Mouse (Mus musculus) kidney, postnatal 25 days (tissue): Measurements from ENCODE around the gene Hjurp.

ENCODE experiments used
- DNase-seq, 2 experiments: peaks; one replicate each; pipeline ENCODE4 v3.0.0; 2021; ENCODE audit warnings: mixed read lengths in 2 of 2

Hjurp gene

DNA sequence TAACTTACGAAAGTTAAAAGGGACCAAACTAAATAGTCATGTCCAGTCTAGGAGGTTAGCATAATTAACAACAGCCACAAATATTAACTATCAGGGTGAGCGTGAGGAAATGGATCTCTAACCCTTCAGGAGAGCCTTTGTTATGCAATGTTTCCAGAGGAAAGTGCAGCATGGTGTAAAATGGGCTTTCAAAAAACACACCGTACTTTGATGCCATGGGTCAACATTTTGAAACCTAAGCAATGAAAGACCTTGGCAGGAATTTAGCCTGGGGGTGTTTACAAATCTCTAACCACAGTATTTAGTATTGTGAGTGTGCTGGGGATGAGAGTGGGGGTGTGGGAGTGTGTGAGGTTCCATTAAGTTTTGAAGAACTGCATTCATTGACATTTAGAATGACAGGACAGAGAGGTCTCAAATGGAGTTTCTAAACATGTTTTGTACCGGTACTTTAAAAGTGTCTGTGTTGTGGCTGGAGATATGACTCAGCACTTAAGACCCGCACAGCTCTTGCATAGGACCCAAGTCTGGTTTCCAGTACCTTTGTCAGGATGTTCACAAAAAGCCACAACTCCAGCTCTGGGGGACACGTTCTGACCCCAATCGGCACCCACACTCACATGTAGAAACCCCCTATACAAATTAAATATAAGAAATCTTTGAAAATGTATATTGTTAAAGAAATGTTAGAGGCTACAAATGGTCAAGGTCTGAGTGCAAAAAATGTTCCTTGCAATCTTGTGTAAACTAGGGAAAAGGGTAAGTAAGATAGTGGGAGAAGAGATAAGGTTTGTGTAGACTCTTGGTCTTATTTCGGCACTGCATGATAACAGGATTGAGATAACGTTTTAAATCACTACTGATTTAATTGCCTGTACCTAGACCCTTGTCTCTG is 1.9 kb upstream of the Hjurp start:
- peak in 1 of 2 experiments; percentile 42 for DNase-seq

DNA sequence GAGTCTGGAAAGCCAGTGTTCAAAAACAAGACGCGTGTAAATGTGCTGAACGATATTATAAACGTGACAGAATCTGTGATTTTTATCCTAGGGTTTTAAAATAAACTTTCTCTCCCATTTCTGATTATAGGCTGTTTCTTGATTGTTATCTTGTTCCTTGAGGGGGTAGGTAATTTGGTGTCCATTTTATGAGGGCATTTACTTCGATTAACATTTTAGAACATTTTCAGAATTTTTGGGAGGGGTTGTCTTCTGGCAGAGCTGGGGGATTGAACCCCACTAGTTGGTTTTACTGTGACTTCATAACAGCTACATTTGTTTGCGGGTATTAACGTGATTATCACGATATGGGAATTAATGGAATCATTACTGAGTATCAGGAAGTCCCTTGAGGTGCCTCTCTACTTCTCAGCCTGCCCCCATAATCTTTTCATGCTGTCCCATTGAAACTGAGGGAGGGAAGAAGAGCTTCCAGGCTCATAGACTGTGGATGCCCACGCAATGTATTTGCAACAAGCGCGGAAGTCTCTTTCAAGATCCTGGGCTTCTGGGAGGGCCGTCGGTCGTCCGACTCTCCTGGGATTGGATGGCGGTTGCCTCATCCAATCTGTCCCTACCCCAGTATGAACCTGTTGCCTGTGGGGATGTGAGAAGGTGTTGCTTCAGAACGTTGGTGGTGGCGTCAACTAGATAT is 532 bp upstream of the Hjurp start:
- peak in 1 of 2 experiments; percentile 60 for DNase-seq

DNA sequence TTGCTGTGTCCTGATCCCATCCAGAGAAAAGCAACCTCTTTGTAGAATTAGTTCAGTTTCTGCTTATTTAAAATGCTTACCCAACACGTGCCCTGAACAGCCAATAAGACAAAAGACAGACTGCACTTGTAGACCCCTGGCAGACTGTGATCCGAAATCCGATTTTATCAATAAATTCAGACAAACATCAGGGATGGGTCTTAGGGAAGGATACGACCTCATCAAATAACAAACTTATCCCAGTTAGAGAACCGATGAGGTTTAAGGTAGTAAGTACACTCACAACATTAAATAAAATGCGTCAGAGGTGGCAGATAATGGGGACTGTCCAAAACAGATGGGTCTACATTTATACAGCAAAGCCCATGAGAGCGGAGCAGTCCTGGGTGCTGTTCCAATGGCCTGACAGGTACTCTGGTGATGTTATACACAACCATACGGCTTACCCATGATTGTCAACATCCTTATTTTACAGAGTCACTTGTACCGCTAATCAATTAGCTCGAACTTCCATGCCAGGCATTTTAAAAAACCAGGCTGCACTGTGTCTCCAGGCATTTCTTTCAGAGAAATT is 822 bp downstream of the Hjurp start:
- DNase-seq: no peak

DNA sequence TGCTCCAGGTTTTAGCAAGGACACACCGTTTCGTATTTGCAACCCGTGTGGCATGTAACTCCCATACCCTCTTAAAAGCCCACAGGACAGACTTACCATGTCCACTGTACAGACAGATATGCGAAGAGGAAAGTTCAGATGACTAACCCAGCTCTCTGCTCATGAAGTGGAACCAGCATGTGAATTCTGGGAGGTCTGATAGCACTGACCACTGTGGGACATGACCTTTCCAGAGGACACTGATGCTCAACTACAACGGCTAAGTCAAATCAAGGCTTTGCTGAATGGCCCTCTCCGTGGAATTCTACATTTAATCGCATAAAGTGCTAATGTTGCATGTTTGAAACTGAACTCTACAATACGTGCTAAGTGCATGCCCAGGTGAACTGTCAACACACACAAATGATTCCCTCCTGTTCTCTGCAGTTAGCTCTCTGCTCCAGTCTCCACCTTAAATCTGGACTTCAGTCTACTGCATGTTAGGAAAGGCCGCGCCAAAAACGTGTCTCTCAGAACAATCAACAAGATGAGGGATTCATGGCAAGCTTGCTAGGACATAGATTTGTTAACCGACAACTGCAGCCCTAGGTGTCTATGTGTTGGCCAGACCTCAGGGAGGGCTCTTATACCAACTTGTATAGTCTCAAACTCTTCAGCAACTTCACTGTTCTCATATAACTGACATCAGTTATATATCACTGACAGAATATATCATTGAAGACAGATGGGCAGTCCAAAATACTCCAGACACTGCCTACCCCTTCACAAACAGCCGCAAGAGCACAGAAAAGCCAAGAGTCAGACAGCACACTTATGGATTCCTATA is 1.5 kb downstream of the Hjurp start:
- no peak for DNase-seq

DNA sequence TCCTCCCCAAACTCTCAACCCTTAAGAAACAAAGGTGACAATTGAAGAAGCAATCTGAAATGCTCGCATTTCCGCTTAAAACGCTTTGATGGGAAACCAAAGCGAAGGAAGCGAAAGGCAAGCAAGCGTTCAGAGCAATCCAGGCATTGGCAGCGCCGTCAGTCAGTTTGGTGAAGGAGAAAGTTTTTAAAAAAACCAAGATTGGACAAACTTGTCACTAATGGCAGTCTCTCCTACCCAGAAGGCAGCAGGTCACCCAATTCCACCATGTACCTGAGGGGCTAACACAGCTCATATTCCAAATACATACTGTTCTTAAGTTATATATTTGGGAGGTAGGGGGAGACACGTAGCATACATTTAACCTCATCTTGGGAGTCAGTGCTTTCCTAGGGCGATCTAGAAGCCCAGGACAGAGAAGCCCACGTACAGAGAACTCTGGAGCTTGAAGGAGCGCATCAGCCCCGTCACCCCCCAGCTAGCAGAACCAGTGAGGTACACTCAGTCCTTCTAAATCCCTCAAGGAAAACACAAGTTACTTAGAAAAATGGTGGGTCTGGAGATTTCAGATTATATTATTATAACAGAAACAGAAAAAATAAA is 2.3 kb downstream of the Hjurp start:
- DNase-seq: no peak

DNA sequence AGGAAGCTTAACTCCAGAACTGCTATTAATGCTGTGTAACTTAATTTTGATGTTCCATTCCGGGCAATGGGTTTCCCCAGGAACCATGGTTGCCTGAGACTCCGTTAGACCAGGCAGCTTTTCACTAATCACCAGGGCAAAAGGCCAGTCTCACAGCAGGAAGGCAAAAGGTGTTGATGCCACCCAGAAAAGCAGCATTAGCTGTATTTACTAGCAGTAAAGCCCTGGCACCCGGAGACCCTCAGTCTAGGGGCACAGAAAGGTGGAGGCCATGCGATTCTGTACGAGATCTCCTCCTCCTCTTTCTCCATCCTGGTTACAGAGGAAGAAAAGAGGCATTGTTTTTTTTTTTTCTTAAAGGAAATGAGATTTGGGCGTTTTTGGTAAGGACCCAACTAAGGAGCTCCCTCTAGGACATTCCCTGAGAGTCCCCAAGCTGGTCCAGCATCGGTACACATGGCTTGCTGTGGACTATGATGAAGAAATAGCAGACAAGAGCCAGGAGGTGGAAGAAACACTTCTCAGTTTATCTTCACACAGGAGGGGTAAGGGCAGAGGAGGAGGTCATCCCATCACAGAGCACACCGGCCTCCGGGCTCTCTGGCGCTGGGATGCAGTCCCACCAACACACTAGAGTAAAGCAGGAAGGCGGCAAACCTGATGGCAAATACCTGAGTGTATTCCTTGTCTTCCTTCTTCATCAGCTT is 2.9 kb downstream of the Hjurp start:
- no peak for DNase-seq

DNA sequence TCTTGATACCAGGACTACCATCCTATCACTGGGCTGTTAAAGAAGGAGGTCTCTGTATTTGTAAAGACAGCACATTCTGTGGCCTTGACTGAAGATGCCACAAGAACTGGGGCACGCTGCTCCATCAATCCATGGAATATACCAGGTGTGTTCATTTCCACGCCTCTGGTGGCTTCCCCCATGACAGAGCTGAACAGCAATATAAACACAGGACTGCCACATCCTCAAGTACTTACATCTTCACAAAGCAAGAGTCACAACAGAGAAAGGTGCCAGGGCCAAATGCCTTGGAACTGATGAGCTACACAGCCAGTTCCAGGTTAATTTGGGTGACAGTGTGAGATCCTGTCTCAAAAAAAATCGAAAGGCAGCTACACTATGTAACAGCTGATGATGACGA is 3.6 kb downstream of the Hjurp start:
- no peak for DNase-seq

DNA sequence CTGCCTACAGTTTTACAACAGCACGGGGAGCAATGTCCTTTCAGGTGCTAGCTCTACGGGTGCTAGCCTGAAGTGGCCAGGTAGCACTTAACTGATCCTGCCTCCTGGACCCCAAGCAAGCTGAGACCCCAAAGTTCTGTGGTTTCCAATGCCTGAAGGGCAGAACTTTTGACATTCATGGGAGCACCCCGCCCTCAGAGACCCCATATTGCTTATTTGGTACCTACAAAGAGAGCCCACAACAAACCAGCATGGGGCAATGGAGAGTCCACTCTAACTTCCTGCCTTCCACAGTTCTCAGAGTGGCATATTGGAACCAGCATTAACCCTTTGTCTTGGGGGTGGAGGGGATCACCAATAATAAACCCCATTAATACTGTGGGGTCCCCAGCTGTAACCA is 4.1 kb downstream of the Hjurp start:
- DNase-seq: no peak

DNA sequence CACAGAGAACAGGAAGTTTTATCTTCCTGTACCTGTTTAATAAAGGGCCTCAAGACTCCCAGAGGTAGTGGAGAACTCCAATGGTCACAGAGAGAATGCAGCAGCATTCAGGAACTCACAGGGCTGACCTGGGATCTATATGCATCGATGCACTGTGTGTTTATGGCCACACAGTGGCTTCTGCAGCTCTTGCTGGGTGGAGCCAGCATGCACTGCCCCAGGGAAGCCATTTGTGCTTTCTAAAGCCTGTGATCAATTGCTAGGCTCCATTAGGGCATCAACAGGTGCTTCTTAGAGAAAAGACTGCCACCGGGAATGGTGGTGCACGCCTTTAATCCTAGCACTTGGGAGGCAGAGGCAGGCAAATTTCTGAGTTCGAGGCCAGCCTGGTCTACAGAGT is 4.6 kb downstream of the Hjurp start:
- DNase-seq: no peak

DNA sequence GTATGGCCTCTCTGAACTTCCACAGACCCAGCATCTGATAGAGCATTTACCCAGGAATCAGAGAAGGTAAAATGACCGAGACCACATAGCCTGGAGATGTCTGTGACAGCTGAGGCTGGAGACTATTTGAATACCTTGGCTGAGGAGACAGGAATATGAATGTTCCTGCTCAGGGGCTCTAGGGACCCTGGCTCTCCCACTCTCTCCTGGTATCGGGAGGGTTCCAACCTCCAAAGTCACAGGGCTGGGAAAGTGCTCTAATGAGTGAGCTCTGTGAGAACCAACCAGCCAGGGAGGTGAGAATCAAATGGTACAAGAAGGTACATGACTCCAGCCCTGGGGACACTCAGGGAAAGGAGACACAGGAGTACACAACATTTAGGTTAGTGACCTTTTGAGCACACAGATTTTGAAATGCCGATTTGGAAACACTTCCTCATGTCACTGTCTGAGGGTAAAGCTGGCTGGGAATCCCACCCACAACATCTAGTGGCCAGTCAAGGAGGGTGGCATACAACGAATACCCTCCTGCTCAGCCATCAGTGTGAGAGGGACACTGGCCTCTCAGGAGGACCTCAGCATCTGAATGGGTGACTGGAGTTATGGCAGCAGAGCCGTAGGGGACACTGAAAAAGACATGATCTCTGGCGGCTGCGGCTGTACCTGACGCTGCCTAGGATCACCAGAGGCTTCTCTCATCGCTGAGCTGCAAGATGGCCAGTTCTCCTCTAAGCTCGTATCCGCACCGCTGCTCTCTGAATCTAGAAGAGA is 7.7 kb downstream of the Hjurp start:
- no peak for DNase-seq

DNA sequence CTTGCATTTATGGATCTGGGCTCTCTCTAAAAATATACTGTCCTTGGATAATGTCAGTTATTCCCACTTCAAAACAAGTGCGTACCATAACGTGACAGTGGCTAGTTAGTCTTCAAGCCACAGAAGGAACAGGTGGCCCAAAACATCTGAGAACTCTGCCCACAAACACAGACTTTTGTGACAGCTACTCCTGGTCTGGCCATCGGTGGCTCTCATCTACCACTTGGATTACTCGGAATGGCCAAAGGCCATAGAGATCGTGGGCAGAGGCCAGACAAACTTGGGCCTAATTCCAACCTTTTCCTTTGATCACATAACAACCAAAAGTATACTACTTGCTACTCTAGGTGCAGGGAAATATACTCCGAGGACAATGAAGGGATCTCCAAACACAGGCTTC is 9.4 kb downstream of the Hjurp start:
- DNase-seq: no peak

DNA sequence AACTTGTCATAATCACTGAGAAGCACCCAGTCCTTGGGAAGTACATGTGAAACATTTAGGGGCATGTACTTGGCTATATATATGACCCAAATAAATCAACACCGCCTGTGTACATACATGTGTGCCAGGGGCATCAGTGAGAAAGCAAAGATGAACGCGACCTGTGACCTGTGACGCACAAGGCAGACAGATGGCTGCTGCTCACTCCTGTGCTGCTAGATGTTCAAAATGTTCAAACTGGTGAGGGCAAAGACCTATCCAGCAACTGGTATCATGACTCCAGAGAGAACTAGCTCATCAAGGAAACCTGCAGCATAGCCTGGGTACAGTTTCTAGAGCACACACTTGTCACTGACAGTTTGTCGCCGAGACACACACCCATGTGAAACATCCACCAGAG is 9.9 kb downstream of the Hjurp start:
- no peak for DNase-seq

DNA sequence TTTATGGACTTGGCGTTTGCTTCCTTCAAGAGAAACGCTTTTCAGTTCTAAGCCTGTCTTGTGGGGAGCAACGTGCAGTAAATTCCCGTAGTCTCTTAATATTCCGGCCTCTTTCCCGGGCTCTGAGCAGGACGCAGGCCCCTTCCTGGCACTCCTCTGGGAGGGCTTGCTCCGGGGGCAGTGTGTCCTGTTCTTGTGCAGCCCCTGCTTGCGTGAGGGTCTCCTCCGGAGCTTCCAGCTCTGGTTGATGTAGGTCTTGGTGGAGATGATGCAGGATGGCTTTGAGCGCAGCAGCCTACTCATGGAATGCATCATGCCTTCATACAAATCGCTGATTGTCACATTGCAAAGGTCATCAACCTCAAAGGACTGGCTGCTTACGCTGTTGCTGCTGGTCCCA is 11.3 kb downstream of the Hjurp start:
- DNase-seq: no peak

DNA sequence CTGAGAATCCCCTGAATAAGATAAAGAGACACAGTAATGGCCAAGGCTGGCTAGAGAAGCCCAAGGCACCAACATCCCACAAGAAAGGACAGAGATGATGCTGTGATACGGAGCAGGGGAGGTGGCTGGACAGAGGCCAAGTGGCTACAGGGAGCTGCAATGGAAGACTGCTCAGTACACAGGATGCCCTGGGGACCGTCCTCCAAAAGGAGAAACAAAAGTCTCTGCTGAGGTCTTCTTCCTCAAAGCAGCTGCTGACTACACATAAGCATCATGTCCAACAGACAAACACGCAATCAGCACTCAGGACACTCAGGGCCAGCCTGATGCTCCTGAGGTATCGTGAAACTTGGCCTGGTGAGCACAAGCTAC is 12.6 kb downstream of the Hjurp start:
- DNase-seq: no peak

DNA sequence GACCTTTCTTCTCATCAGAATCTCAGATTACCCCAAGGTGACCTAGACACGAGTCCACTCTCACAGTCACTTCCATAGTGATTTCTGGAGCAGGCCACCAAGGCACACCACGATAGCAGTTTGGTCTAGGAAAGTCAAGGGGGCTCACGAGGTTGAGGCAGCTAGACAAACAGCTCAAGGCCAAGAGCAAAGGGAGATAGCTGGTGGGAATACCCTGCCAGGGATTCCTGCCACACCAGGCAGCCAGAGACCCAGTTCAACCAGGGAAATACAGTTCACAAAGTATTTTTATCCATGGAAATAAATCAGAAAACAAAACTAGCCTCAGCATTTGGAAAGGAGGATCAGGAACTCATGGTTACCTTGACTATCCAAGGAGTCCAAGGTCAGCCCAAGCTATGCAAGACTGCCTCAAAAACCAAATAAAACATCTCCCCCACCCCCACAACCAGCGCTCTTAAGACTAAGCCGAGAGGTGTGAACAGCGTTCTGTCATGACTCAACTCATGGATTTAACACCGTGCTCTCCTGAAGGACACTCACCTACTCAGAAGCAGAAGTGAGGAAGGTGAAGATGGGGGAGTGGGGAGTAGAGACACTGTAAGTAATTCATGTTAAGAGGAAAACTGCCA is 13.1 kb downstream of the Hjurp start:
- no peak for DNase-seq

DNA sequence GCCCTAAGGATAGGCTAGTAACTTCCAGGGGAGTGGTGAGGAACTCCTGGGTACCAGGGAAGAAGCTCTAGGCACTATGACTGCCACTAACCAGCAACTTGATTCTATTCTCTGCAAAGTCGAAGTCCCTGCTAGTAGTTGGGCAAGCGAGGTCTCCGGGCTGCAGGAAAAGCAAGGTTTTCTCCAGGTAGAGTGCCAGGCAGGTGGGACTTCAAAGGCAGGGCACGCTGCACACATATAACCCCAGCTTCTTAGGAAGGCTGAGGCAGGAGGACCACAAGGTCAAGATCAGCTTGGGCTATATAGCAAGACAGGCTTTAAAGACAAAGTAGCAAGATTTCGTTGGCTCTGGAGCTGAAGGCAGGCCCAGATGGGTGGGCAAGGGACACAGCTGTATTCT is 13.7 kb downstream of the Hjurp start:
- DNase-seq: no peak

DNA sequence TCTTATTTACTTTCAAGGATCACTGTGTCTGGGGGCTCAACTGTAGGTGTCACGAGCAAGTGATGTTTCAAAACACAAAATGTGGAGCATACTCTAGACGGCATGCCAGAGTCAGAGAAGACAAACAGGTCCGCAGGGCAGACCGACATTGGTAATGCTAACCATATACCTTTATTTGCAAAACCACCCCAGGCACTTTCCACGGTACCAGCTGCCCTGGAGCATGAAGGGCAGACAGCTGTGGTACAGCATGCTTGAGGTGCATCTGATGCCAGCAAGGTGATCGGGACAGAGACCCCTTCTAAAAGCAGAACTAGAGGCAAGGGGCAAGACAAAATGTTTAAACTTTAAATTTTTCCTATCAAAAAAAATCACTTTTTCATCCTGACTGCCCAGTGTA is 14.5 kb downstream of the Hjurp start:
- peak in 1 of 2 experiments; percentile 69 for DNase-seq

DNA sequence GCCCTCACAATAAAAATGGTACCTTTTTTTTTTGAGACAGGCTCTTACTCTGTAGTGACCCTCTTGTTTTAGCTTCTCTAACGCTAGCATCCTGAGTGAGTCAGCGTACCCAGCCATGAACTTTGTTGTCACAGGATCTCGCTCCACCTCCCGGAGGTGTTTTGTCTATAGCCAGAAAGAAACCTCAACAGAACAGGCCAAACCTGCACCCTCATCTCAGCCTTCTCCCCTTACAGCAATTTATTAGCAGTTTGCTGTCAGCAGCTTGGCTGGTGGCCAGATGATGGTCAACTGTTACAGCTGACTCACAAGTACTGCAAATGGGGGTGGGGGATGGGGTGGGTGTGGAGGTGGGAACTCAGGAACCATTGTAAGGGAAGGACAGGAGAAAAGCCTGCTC is 15.2 kb downstream of the Hjurp start:
- peak; percentile 80 to 87 for DNase-seq

DNA sequence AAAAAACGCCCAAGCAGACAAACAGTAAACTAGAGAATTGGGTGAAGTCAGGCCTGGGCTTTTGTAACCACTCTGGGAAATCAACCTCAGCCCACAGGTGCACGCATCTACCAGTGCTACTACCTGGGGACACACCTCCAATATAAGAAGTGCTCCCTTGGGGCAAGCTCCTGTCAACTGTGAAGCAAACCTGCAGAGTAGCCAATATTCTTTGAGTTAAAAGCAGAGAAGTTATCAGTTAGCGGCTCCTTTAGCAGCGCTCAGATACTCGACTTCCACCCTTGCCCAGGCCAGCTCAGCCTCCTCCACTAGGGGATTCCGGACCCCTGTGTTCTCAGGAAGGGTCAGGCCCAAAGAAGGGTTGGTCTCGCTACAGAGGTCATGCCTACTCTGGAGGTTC is 15.7 kb downstream of the Hjurp start:
- DNase-seq: peak in 1 of 2 experiments; percentile 63

DNA sequence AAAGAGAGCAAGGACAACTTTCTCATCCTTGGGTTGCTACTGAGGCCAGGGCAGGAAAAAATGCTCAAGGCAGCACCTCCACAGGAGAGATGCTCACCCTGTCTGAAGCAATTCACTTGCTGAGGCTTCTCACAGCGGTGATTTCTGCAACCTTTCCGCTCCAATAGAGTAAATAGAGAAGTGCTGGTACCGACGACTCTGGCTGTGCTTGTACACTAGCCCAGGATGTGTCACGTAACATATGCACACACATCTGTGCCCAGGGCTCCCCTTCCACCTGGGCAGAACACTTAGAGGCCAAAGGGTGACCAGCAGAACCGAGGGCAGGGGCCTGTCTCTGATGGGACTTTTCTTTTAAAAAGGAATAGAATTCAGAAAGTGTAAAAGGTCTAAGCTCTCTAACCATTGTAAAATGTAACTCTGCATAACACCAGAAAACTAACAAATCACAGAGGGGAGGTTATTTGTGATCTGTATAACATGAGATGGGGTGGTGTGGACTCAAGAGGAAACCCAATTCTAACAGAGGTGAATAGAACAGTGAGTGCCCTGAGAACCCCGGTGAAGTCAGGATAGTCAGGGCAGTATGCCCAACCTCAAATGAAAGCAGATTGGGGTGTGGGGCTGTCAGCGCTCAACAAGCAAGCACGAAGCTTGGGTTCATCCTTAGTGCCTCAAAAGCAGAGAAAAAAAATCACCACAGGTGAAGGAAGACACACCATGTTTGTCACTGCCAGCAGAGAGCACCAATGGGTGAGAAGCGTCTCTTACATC is 16.6 kb downstream of the Hjurp start:
- peak in 1 of 2 experiments; percentile 50 for DNase-seq
